Mouse (Mus musculus): Measurements from ENCODE around the gene Mvb12b. TPM values are rescaled to one million over a fixed set of nuclear protein-coding genes. Genes with fewer than 3 reads are reported as not detected.
A peak's percentile ranks its signal among the peaks of the same experiment; 100 is the strongest.

The Mvb12b gene
- total RNA-seq, 2 experiments from 2014 or later, result 18.1 to 19.1 TPM

DNA sequence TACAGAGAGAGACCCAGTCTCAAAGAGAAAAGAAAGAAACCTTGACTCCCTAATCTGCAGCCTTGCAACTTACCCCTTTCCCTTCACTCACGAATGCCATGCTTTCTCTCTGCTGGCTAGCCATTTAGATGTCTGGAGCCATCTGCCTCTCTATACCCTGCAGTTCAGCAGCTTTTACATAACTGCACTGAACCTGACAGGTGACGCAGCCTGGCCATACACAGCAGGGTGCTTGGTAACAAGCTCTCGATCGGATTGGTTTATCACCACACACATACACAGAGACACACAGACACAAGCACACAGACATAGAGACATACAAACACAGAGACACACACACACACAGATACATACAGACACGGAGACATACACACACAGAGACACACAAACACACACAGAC is 67.7 kb downstream of the Mvb12b start:
- intact Hi-C loops (cut with DNase I), result loop anchor here (2.0 to 10.0 kb wide), 7 partner anchors 52 to 815 kb away; no protein-coding TSS in a partner anchor
- DNase-seq, result no peak

DNA sequence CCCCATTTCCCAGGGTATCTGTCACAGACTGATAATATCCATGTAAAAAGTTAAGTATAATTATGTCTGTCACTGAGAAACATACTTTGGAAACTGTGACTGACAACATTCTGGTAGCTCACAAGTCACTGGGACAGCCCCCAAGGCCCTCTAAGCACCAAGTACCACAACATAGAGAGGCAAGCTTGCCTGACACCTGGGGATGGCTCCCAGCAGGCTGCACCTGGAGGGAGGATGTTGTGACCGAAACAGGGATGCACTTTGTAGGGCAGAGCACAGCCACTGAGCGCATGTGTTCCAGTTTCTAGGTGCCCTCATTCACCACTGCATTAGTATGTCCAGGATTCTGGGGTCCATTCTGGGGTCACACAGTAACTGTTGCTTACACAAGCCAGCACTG is 69.4 kb downstream of the Mvb12b start:
- intact Hi-C loops (cut with DNase I), result no loop called here
- DNase-seq, result no peak

DNA sequence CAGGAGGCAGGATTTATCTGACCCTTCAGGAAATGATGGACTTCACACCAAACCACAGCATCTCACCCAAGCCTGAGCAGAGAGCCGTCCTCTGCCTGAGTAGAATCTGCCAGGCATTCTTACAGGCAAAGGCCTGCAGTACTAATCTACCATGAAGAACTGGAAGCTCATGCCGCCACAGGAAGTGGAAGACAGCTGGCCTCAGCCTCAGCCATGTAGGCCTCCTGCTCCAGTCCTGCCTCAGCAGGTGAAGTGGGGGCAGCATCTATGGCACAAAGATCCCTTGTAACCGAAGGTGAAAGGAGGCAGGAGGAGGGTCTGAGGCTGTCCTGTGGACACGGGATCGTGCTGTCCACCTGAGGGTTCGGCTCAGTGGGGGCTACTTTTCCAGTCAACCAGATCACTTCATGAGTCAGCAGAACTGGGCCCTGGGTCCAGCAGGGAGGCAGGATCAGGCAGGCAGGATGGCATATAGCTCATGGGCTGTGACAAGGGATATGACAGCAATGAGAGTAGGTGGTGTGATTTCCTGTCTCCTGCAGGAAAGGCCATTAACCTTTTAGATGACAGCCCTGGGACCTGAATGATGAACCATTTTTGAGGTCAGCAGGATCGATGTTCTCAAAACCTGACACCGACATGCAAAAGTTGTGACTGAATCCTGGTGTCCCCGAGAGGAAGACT is 69.9 kb downstream of the Mvb12b start:
- intact Hi-C loops (cut with DNase I), result no loop called here
- DNase-seq, result no peak

DNA sequence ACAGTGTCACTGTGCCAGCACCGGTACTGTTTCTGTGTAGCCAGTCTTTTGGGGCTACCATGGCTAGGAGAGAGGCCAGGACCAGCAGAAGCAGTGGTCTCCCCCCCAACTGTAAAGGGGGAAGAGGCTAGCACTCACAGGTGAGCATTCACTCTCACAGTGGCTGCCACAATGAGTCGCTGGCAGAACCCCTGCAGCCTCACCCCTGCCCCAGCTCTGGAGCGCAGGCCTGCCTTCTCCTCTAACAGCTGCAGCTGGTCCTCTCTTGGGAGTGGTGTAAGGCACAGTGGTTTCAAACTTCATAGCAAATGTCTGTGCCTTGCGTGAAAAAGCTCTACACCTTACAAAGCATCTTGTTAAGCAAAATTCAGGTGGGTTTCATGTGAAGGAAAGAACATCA is 70.7 kb downstream of the Mvb12b start:
- intact Hi-C loops (cut with DNase I), result no loop called here

DNA sequence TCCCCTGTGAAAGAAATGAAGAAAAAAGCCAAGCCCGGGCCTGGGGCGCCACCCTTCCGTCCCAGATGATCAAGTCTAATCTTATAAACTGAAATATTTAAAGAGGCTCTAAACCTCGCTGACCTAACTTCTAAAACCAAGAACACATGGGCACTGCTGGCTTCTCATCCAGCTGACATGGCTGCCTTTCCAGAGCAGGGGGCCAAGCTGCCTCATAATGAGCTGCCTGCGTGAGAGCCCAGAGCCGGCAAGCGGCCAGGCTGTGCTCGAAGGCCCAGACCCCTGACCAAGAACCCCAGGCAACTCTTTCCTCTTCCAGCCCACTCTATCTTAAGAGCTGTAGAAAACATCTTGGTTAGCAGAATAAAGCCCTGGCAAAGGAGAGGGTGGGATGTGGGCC is 73.2 kb downstream of the Mvb12b start:
- intact Hi-C loops (cut with DNase I), result no loop called here
- no peak for DNase-seq

More for the DNA sequence above, 70.7 kb downstream of the Mvb12b start:
- DNase-seq, result no peak

DNA sequence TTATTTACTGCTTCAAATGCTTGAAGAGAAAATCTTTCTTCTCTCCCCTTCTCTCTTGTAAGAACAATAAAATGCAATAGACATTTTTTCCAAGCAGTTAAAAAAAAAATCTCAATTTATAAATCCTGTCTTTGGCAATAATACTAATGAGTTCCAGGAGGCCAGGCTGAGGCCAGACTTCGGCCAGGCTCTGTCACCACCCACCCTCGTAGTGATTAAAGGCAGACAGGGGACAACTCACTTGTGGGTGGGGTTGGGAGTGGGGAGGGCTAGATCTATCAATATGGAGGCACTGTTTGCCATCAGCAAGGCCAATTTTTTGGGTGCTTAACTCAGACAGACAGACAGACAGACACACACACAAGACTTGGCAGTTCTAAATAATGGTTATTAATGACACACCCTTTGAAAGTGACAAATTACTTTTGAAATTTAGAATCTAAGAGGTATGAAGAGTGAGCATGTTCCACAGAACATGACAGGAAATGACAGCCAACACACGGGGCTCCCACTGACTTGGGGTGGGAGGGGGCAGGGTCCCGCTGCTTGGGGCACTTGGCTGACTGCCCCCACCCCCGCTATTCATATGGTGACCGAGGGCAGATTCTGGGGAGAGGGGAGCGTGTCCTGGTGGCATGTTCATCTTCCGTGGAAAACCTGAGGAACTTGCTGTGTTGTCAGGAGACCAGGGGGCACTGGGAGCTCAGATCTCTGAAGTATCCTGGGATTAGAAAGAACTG is 74.1 kb downstream of the Mvb12b start:
- intact Hi-C loops (cut with DNase I), result no loop called here
- no peak for DNase-seq

DNA sequence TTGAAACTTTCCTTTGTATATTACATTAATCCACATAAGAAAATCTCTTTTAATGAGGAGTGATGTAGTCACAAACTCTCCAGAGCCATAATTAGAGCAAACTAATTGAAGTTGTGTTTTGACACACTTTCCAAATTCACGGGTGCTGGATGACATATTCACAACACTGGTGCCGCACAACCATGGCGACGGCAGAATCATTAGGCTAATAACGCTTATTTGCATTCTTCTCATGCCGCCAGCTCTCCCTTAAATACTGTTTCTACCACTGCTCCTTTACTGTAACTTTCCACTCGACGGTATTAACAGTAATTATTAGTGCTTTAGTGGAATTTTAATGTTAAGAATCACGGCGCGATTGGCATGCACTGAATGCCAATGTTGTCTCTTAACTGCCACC is 74.8 kb downstream of the Mvb12b start:
- DNase-seq, result no peak
- intact Hi-C loops (cut with DNase I), result no loop called here

DNA sequence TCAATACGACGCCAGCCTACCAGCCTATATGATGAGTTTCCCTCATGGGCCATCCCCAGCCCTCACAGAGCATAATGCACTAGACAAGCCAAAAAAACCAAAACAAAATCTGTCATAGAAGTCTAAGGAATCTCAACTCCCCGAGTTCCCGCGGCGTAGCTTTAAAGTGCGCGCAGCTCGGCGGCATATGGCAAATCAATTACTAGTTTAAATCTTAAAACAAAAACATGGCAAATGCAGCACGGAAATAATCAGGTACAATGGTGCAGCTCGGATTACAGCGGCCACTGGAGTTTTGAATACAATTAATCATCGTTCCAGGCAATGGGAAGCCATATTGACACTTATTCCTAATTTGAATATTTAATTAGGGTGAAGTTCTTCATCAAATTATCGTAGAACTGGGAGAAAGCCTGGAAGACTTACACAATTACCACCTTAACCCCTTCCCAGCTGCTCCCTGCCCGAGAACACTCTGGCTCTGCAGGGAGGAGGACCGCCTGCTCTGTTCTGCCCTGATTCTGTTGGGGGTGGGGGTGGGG is 76.3 kb downstream of the Mvb12b start:
- no peak for DNase-seq
- intact Hi-C loops (cut with DNase I), result no loop called here

DNA sequence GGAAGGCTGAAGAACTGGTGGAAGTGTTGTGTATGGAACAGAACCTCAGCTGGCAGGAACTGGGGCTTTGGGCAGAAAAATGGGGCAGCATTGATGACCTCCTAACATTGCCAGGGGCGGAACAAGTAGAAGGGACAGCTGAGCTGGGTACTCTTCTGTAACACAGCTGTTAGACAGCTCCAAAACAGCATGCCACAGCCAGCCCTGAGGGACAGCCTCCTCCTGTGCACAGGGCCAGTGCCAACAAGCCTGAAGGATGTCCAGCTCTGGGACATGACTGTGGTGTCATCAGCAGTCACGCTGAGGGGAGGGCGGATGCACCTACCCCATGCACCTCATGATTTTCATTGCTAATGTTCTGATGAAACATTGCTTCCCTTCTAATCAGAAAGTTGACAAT is 78.7 kb downstream of the Mvb12b start:
- intact Hi-C loops (cut with DNase I), result no loop called here
- no peak for DNase-seq

DNA sequence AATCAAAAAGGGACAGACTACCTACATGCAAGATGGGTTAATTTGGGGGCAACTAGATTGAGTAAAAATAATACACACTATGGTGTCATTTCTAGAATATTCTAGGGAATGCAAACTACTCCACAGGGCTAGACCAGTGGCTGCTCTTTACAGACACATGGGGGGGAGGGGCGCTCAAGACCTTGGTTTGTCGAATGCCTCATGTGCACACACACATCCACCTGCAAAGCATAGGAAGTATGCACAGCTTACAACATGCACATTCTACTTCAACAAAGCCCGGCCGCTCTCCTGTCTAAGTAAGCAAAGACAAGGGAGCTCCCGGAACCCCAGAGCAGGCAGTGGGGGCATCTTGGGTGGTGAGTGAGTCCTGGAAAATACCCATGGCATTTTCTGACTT is 79.7 kb downstream of the Mvb12b start:
- DNase-seq, result no peak
- intact Hi-C loops (cut with DNase I), result no loop called here

DNA sequence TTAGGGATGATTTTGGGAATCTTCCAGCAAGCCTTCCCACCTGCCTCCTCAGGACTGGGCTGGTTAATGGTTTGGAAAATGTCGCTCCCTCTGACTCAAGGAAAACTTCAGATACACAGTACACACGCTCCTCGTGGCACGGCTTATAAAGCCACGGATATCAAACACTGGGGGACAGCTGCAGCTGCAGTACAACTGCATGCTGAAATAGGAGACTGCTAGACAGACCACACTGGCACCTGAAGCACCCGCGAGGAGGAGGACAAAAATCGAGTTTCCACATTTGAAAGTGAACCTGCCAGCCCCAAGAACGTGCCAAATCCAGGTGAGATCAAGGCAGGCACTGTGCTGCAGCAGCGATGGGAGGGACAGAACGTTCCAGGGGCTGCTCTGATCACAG is 82.1 kb downstream of the Mvb12b start:
- no peak for DNase-seq
- intact Hi-C loops (cut with DNase I), result no loop called here

DNA sequence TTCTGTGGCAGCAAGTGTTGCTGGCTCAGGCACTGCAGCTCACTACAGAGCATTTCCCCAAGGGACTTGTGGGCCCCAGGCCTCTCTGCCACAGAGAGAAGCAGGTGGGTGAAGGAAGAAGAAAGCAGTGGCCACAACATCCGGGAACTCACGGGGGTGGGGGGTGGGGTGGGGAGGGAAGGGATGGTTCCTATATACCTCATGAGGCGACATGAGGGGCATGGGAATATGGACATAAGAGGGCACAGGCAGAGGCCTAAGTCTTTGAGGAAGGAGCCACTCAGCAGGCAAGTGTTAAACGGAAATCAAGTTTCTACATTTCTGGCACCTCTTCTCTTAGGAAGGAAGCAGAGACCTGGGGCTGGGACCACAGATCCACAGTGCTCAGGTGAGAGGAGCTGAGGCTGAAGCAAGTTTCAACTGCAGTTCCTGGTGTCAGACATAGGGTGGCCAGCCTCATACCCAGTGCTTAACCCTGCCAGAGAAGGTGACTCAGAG is 84.0 kb downstream of the Mvb12b start:
- no peak for DNase-seq
- intact Hi-C loops (cut with DNase I), result no loop called here

DNA sequence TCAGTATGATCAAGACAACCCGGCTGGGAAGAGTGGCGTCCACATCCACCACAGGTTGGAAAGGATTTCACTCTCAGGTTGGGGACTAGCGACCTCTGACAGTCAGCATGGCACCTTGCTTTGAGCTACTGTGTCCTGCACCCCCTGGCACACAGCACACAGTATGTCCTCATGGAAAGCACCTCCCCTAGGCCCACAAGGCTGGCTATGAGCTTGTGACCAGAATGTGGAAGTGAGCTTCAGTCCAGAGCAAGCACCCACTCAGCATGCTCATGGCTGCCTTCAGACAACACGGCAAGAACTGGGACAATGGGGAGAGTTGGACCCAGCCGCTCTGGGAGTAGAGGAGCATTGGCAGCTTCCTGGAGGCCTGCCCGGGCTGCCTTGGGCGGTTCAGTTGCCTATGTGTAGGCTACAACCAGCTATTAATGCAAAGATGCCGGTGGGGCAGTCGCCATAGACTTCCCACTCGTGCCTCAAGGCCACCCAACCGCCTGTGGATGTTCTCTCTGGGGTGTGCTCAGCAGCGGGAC is 84.6 kb downstream of the Mvb12b start:
- intact Hi-C loops (cut with DNase I), result no loop called here
- DNase-seq, result no peak

DNA sequence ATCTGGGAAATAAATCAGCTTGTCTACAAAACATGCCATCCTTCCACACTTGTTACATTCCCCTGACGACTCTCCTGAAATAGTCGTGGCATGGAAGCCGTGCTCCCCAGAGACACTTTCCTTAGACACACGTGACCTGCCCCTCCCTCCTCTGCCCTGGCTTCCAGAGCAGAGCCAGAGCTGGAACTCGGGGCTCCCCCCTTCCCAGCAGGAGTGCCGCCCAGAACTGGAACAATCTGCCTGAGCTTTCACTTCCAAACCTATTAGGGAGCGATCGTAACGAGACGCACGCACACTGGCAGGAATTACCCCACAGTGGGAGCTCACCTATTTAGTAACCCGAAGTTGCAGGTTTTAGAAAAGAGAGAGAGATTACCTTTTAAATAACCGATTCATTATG is 86.0 kb downstream of the Mvb12b start:
- intact Hi-C loops (cut with DNase I), result no loop called here
- DNase-seq, result no peak

DNA sequence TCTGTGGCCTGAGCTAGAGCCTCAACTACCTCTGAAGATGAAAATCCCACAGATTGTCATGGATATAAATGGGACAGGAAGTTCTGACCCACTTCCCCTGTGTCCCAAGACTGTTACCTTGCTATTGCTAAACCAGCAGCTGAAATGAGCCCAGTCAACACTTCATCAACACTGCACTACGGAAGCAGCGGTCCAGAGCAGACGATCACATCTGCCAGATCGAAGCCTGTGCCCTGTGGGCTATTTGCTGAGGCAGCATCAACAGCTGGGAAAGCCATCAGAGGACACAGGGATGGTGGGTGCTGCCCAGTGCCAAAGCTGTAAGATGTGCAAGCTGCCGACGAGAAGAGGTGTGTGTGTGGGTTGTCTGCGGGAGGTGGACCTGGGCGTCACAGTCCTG is 86.4 kb downstream of the Mvb12b start:
- DNase-seq, result no peak
- intact Hi-C loops (cut with DNase I), result no loop called here

DNA sequence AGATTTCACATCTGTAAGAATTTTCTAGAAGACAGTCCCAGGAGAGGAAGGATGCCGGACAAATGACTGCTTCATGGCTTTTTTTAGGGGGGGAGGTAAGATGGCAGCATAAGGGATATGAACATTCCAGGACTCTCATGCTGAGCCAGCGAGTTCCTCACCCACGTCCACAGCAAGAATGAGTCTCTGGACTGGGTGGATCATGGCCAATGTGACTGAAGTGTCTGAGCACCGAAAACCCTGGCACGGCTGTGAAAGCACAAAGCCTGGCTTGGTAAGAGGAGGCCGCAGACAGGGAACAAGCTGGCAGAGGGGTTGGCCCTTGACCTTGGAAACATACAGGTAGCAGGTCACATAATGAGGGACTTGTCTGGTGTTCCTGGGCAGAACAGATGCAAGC is 87.5 kb downstream of the Mvb12b start:
- DNase-seq, result no peak
- intact Hi-C loops (cut with DNase I), result no loop called here

DNA sequence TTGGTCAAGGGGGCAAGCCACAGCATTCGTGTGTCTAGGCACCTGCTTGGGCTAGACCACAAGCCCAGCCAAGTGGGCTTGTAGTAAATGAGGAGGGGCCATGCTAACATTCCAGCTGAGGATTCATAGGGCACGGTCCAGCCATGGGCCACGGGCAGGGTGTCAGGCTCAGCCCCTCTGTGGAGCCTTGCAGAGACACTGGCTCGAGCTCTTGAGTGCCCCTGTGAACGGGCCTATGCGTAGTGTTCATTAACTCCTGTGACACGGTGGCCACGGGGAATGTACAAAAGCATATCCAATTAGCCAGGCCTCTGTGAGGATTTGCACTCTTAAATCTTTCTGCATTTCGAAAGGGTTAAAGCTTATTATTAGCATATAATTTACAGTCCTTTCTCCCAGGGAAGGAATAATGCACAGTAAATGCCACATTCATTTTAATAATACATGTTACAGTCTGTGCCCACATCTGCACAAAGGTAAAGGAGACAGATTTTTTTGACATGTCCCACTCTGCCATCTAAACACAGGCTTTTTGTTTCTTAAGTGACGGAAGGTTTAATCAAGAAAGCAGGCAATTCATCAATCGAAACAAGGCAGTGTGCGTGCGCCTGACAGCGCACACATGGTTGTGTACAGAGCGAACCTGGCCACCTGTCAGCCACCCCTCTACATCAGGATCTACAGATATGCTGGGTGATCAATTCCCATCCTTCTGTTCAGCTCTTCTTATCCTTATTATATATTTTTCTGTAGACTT is 91.9 kb downstream of the Mvb12b start:
- intact Hi-C loops (cut with DNase I), result no loop called here
- DNase-seq, result no peak

DNA sequence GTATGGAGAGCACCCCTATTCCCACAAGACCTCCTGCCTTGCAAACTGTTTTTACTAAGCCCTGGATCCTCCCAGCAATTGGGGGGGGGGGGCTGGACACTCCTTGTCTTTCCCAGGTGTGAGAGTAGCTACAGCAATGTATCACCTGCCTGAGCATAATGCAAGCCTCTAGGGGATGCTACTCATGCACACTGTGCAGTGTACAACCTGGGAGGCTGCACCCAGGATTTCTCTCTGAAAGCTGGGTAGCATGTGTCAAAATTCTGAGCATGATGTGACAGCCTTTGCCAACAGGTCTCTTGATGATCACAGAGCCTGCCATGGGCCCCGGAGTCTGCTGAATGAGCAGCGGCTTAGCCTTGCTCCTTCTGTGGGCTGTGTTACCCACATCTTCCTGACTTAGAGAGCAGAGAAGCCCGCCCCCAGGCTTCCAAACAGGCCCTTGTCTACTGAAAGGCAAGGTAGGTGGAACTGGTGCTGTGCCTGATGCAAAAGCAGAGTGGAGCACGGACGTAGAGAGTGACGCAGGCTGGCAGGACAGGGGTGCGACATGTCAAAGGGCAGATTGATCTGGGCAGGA is 92.7 kb downstream of the Mvb12b start:
- no peak for DNase-seq
- intact Hi-C loops (cut with DNase I), result no loop called here

DNA sequence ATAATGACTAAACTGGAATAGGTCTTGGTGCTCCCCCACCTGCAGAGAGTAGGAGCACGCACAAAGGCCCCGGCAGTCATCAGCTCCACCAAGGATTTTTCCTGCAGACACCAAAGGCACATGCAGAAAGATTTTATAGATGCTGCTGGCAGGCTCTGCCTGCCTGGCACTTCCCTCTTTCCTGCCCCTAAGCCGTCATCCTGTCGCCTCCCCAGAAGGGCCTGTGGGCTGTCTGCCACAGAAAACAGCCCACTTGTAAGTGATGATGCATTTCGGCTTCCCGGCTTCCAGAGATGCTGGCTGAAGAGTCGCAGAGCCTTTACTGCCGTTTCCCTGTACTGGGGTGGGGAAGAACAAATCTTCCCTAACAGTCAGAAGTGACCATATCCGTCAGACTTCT is 93.3 kb downstream of the Mvb12b start:
- peak in 1 of 2 experiments; percentile 12 for DNase-seq

DNA sequence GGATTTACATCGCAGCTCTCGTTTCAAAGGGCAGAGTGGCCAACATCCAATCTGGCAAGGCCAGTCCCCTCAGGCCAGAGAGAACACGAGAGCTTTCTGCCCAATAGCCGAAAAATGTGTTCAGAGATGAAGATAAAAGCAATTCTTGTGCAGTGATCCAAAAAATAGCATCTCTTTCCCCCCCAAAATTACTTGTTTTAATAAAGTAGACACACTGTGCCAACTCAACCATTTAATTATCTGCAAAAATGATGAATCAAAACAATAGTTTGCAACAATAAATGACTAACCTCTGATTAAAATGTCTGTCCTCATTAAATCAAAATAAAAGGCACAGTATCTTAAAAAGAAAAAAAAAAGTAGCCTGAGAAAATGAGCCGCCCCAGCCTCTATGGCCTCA is 97.4 kb downstream of the Mvb12b start:
- intact Hi-C loops (cut with DNase I), result no loop called here

More for the DNA sequence above, 93.3 kb downstream of the Mvb12b start:
- intact Hi-C loops (cut with DNase I), result no loop called here

More for the DNA sequence above, 97.4 kb downstream of the Mvb12b start:
- DNase-seq, result no peak
